Mouse (Mus musculus): ENCODE measurements around the gene Ccdc124.

- TF ChIP-seq MAX (IDR thresholded peaks at IDR 0.05; ENCODE audit: low read length) (no peak), CTCF (IDR thresholded peaks at IDR 0.05 in 2 of 3, conservative IDR thresholded peaks at IDR 0.05 in 1 of 3; ENCODE audit: control insufficient read depth in 1 of 3, insufficient read depth in 1 of 3, low read depth in 2 of 3, low read length in 3 of 3, poor library complexity in 1 of 3, severe bottlenecking in 1 of 3) (no peak)
These were observed 28.5 kb upstream of the Ccdc124 start for GRCm38 (mm10) chr8:70902211-70902610.

Measured in MEL (cell line).